Mouse (Mus musculus): ENCODE measurements at regions not wholly inside any gene's neighbourhood (a gene's known extent, or its start where the extent isn't known, plus 50 kb on each side); places are given as distances from the start of the nearest gene placed in this dataset.

DNA sequence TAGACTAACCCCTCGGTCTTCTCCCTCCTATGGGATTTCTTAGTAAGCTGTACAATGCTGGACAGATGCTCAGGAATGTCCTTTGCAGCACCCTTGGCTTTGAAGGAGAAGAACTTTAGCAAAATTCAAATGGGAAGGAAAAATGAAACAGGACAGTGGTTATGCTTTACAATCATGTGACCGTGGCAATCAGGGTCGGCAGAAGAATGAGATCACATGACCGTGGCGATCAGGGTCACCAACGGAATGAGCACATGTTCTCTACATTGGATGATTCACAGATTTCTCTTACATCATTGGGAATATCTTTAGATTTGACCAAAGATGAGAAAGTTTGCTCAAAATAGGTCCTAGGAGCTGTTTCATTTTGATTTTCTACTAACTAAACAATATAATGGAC, 108.7 kb upstream of the Sgcd start:
- TF ChIP-seq EP300 (IDR thresholded peaks at IDR 0.05), result no peak
- no peak for TF ChIP-seq CTCF (IDR thresholded peaks at IDR 0.05)

All from lung, postnatal 0 days (tissue).